Mouse (Mus musculus) MEL (cell line): ENCODE results near the gene Telo2. TPM values are rescaled to one million over a fixed set of nuclear protein-coding genes. Genes with fewer than 3 reads are reported as not detected.

ENCODE experiments used
- DNase-seq: peaks from one replicate; pipeline ENCODE4 v3.0.0; 2011; ENCODE audit warnings: low read depth, low spot score
- H3K27ac ChIP-seq: 2 replicates; pipeline ENCODE4 v1.5.1; 2012; ENCODE audit warnings: low read depth, mild to moderate bottlenecking, control low read depth, low read length, moderate library complexity; ENCODE audit not compliant: control insufficient read depth
- H3K27me3 ChIP-seq, 2 experiments: fragments of 150-350 bp in 1 of 2; sonication (generic) in 1 of 2; 2 replicates each; pipeline ENCODE4 v1.6.1; 2012; ENCODE audit warnings: low read length in 2 of 2, mild to moderate bottlenecking in 2 of 2, improper control_type of control experiment in 1 of 2, moderate library complexity in 1 of 2; ENCODE audit not compliant: insufficient read depth in 2 of 2, control insufficient read depth in 1 of 2
- H3K36me3 ChIP-seq, 2 experiments: 2 replicates each; pipeline ENCODE4 v1.6.1; 2012 to 2014; ENCODE audit warnings: low read length in 2 of 2, improper control_type of control experiment in 1 of 2, inconsistent platforms in 1 of 2, mild to moderate bottlenecking in 1 of 2; ENCODE audit not compliant: insufficient read depth in 2 of 2, control insufficient read depth in 1 of 2
- H3K4me1 ChIP-seq, 2 experiments: fragments of 150-350 bp in 1 of 2; sonication (generic) in 1 of 2; 2 replicates each; pipeline ENCODE4 v1.6.1; 2012; ENCODE audit warnings: low read length in 2 of 2, improper control_type of control experiment in 1 of 2, mild to moderate bottlenecking in 1 of 2; ENCODE audit not compliant: insufficient read depth in 2 of 2, control insufficient read depth in 1 of 2
- H3K4me3 ChIP-seq, 2 experiments: fragments of 150-350 bp in 1 of 2; sonication (generic) in 1 of 2; 2 replicates each; pipeline ENCODE4 v1.5.1; 2012; ENCODE audit warnings: low read depth in 2 of 2, low read length in 2 of 2, mild to moderate bottlenecking in 2 of 2, moderate library complexity in 2 of 2, control low read depth in 1 of 2, improper control_type of control experiment in 1 of 2; ENCODE audit not compliant: control insufficient read depth in 1 of 2, insufficient read depth in 1 of 2
- H3K79me2 ChIP-seq: 2 replicates; pipeline ENCODE4 v1.6.1; 2012; ENCODE audit warnings: mild to moderate bottlenecking, low read length, moderate library complexity; ENCODE audit not compliant: control insufficient read depth, poor library complexity, insufficient read depth
- H3K9ac ChIP-seq: 2 replicates; pipeline ENCODE4 v1.6.1; 2012; ENCODE audit warnings: low read depth, mild to moderate bottlenecking, control low read depth, low read length, moderate library complexity; ENCODE audit not compliant: control insufficient read depth, poor library complexity, severe bottlenecking
- H3K9me3 ChIP-seq: fragments of 150-350 bp; sonication (generic); replicated peaks from 2 replicates; pipeline ENCODE4 v1.6.1; 2012; ENCODE audit warnings: mild to moderate bottlenecking, low read length, improper control_type of control experiment, moderate library complexity; ENCODE audit not compliant: insufficient read depth
- BHLHE40 ChIP-seq: IDR thresholded peaks from 2 replicates; pipeline ENCODE4 v1.6.1; 2012; ENCODE audit warnings: low read depth, mild to moderate bottlenecking, inconsistent platforms, low read length, improper control_type of control experiment, borderline replicate concordance
- CHD1 ChIP-seq: IDR thresholded peaks from 2 replicates; pipeline ENCODE4 v1.6.1; 2012; ENCODE audit warnings: low read depth, mild to moderate bottlenecking, inconsistent platforms, low read length, improper control_type of control experiment
- CHD2 ChIP-seq: IDR thresholded peaks from 2 replicates; pipeline ENCODE4 v1.6.1; 2011; ENCODE audit warnings: low read length, improper control_type of control experiment
- E2F4 ChIP-seq: IDR thresholded peaks from 2 replicates; pipeline ENCODE4 v1.6.1; 2011; ENCODE audit warnings: low read depth, low read length, improper control_type of control experiment, borderline replicate concordance
- ELF1 ChIP-seq: IDR thresholded peaks from 2 replicates; pipeline ENCODE4 v1.6.1; 2014; ENCODE audit warnings: low read depth, mild to moderate bottlenecking, inconsistent platforms, low read length, improper control_type of control experiment, moderate library complexity
- GATA1 ChIP-seq: IDR thresholded peaks from 2 replicates; pipeline ENCODE4 v1.6.1; 2011; ENCODE audit warnings: low read depth, low read length, improper control_type of control experiment
- JUND ChIP-seq: IDR thresholded peaks from 2 replicates; pipeline ENCODE4 v1.6.1; 2011; ENCODE audit warnings: low read depth, mild to moderate bottlenecking, improper control_type of control experiment, low read length
- KAT2A ChIP-seq: conservative IDR thresholded peaks from 2 replicates; pipeline ENCODE4 v1.6.1; 2012; ENCODE audit warnings: low read depth, low read length, improper control_type of control experiment, inconsistent platforms
- MAFK ChIP-seq: IDR thresholded peaks from 2 replicates; pipeline ENCODE4 v1.6.1; 2011; ENCODE audit warnings: low read depth, mild to moderate bottlenecking, low read length, improper control_type of control experiment, borderline replicate concordance
- MAZ ChIP-seq: IDR thresholded peaks from 2 replicates; pipeline ENCODE4 v1.6.1; 2012; ENCODE audit warnings: low read depth, mild to moderate bottlenecking, inconsistent platforms, low read length, improper control_type of control experiment
- MEF2A ChIP-seq: IDR thresholded peaks from 2 replicates; pipeline ENCODE4 v1.6.1; 2014; ENCODE audit warnings: low read depth, mild to moderate bottlenecking, inconsistent platforms, low read length, improper control_type of control experiment; ENCODE audit not compliant: poor library complexity, insufficient replicate concordance, severe bottlenecking; ENCODE audit errors: extremely low read depth
- NELFE ChIP-seq: IDR thresholded peaks from 2 replicates; pipeline ENCODE4 v1.6.1; 2011; ENCODE audit warnings: low read depth, low read length, improper control_type of control experiment
- POLR2A ChIP-seq, 2 experiments: IDR thresholded peaks; 2 replicates each; pipeline ENCODE4 v1.6.1; 2011 to 2012; ENCODE audit warnings: low read length in 2 of 2, mild to moderate bottlenecking in 2 of 2, control low read depth in 1 of 2, improper control_type of control experiment in 1 of 2, low read depth in 1 of 2, moderate library complexity in 1 of 2; ENCODE audit not compliant: control insufficient read depth in 1 of 2, insufficient read depth in 1 of 2, poor library complexity in 1 of 2
- POLR2AphosphoS2 ChIP-seq: IDR thresholded peaks from 2 replicates; pipeline ENCODE4 v1.6.1; 2011; ENCODE audit warnings: low read length, improper control_type of control experiment
- POLR2AphosphoS5 ChIP-seq: IDR thresholded peaks from 2 replicates; pipeline ENCODE4 v1.6.1; 2012; ENCODE audit warnings: low read depth, borderline replicate concordance, mild to moderate bottlenecking, inconsistent platforms, low read length, moderate library complexity, mixed read lengths
- RAD21 ChIP-seq: IDR thresholded peaks from 2 replicates; pipeline ENCODE4 v1.6.1; 2011; ENCODE audit warnings: mild to moderate bottlenecking, low read depth, low read length, improper control_type of control experiment
- RCOR1 ChIP-seq: IDR thresholded peaks from 2 replicates; pipeline ENCODE4 v1.6.1; 2012; ENCODE audit warnings: low read depth, mild to moderate bottlenecking, inconsistent platforms, low read length, improper control_type of control experiment
- SIN3A ChIP-seq: IDR thresholded peaks from 2 replicates; pipeline ENCODE4 v1.6.1; 2012; ENCODE audit warnings: low read length, improper control_type of control experiment, inconsistent platforms
- SMC3 ChIP-seq: IDR thresholded peaks from 2 replicates; pipeline ENCODE4 v1.6.1; 2011; ENCODE audit warnings: low read depth, low read length, improper control_type of control experiment
- TAL1 ChIP-seq: IDR thresholded peaks from 2 replicates; pipeline ENCODE4 v1.6.1; 2012; ENCODE audit warnings: mild to moderate bottlenecking, inconsistent platforms, low read length, moderate library complexity, mixed read lengths
- TBP ChIP-seq: IDR thresholded peaks from 2 replicates; pipeline ENCODE4 v1.8.0; 2011; ENCODE audit warnings: low read depth, low read length, improper control_type of control experiment
- UBTF ChIP-seq: IDR thresholded peaks from 2 replicates; pipeline ENCODE4 v1.6.1; 2012; ENCODE audit warnings: low read depth, mild to moderate bottlenecking, inconsistent platforms, low read length, improper control_type of control experiment, moderate library complexity, borderline replicate concordance; ENCODE audit not compliant: insufficient read depth
- USF1 ChIP-seq: IDR thresholded peaks from 2 replicates; pipeline ENCODE4 v1.6.1; 2014; ENCODE audit warnings: low read depth, mild to moderate bottlenecking, inconsistent platforms, low read length, improper control_type of control experiment, moderate library complexity
- USF2 ChIP-seq, 2 experiments: IDR thresholded peaks; 2 replicates each; pipeline ENCODE4 v1.6.1; 2011 to 2012; ENCODE audit warnings: improper control_type of control experiment in 2 of 2, low read length in 2 of 2, borderline replicate concordance in 1 of 2, inconsistent platforms in 1 of 2, low read depth in 1 of 2, mild to moderate bottlenecking in 1 of 2; ENCODE audit not compliant: insufficient read depth in 1 of 2
- ZC3H11A ChIP-seq: IDR thresholded peaks from 2 replicates; pipeline ENCODE4 v1.6.1; 2012; ENCODE audit warnings: low read depth, mild to moderate bottlenecking, inconsistent platforms, low read length, improper control_type of control experiment
- ZKSCAN1 ChIP-seq: IDR thresholded peaks from 2 replicates; pipeline ENCODE4 v1.6.1; 2012; ENCODE audit warnings: low read depth, mild to moderate bottlenecking, inconsistent platforms, low read length, improper control_type of control experiment, moderate library complexity
- ZMIZ1 ChIP-seq: IDR thresholded peaks from 2 replicates; pipeline ENCODE4 v1.6.1; 2012; ENCODE audit warnings: low read depth, mild to moderate bottlenecking, inconsistent platforms, low read length, improper control_type of control experiment, moderate library complexity
- polyA plus RNA-seq, 2 experiments: library from polyadenylated mRNA; stranded (reverse) in 1 of 2; unstranded in 1 of 2; fragments of >175 nt in 1 of 2; fragments of >200 nt in 1 of 2; gene quantifications; 2 replicates each; pipeline versions ENCODE4 v1.2.1 to v1.2.4; 2012; ENCODE audit warnings: low replicate concordance in 2 of 2, low read depth in 1 of 2; ENCODE audit not compliant: insufficient read length in 2 of 2, insufficient read depth in 1 of 2, missing spikeins in 1 of 2
- total RNA-seq: library from RNA; depleted of rRNA; stranded (reverse); fragments of 300-350 nt; gene quantifications from 2 replicates; pipeline ENCODE4 v1.2.3, GENCODE M21; 2012

Telo2 gene
- total and polyA plus RNA-seq, 3 experiments: 20.0 to 20.9 TPM; not detected in 1

GRCm38 (mm10) chr17:25133275-25133698 is 17.5 kb upstream of the Telo2 start, which contains the start of gene Clcn7 (continued):
- TF ChIP-seq USF1 (peak; percentile 99), KAT2A (peak; percentile 94), SIN3A (peak; percentile 99), E2F4 (no peak), POLR2AphosphoS5 (no peak), UBTF (no peak), ZKSCAN1 (no peak)
- TF ChIP-seq, all 39 proteins: peak for 16

- Histone ChIP-seq H3K36me3 (peaks cover 0 to 9% of the 10 kb centered on the region in 2 experiments; a peak in 2 of 4 replicates), H3K27ac (no peak overlapping the region), H3K79me2 (peaks cover 14% of the 10 kb centered on the region), H3K4me1 (peaks cover 0 to 17% of the 10 kb centered on the region in 2 experiments; a peak in 3 of 4 replicates), H3K27me3 (no peaks in the 10 kb centered on the region), H3K9ac (no peak overlapping the region), H3K4me3 (no peak overlapping the region), H3K9me3 (no peaks in the 10 kb centered on the region)
- no peak for TF ChIP-seq SIN3A
- no peak for TF ChIP-seq ZMIZ1
- no peak for TF ChIP-seq TAL1
- TF ChIP-seq GATA1: no peak
- no peak for TF ChIP-seq ELF1
- no peak for TF ChIP-seq CHD1
- TF ChIP-seq POLR2AphosphoS5: no peak
- TF ChIP-seq POLR2A (IDR thresholded peaks at IDR 0.05; ENCODE audit: control insufficient read depth in 1 of 2, insufficient read depth in 1 of 2, low read depth in 1 of 2, low read length in 2 of 2, poor library complexity in 1 of 2): no peak
- no peak for TF ChIP-seq MAFK
- TF ChIP-seq KAT2A: no peak
- no peak for TF ChIP-seq NELFE
- TF ChIP-seq SMC3: no peak
- no peak for TF ChIP-seq RCOR1
- no peak for TF ChIP-seq POLR2AphosphoS2
- DNase-seq: no peak
Measured at GRCm38 (mm10) chr17:25130060-25130459, 14.3 kb upstream of the Telo2 start.

GRCm38 (mm10) chr17:25127681-25128080 is 11.9 kb upstream of the Telo2 start:
- peaks cover 0 to 2% of the 10 kb centered on the region in 2 experiments; a peak in 3 of 4 replicates for H3K27me3 ChIP-seq
- H3K79me2 ChIP-seq: no peaks in the 10 kb centered on the region
- TF ChIP-seq BHLHE40 (no peak), CHD2 (no peak), CHD1 (no peak), KAT2A (no peak), JUND (no peak), ZC3H11A (no peak), USF2 (IDR thresholded peaks at IDR 0.05; ENCODE audit: borderline replicate concordance in 1 of 2, insufficient read depth in 1 of 2, low read depth in 1 of 2, low read length in 2 of 2) (no peak), MAZ (no peak), TAL1 (no peak), MEF2A (no peak), ZMIZ1 (no peak), SIN3A (0 out of 2 replicates have a peak, but pooled peaks have one; percentile 2), RAD21 (no peak), GATA1 (peak; percentile 59), TBP (peak; percentile 29; the same call in 1 of the 2 replicates)
- no peak overlapping the region for H3K9ac ChIP-seq
- no peaks in the 10 kb centered on the region for H3K36me3 ChIP-seq
- no peaks in the 10 kb centered on the region for H3K9me3 ChIP-seq
- H3K27ac ChIP-seq: no peak overlapping the region
- no peak overlapping the region for H3K4me3 ChIP-seq
- peak; percentile 54 for DNase-seq
- H3K4me1 ChIP-seq: peaks cover 0 to 4% of the 10 kb centered on the region in 2 experiments; a peak in 3 of 4 replicates
